Mouse (Mus musculus): ENCODE measurements around the gene Gm21885.

GRCm38 (mm10) chr11:94234380-94234779, 47.3 kb upstream of the Gm21885 start:
- TF ChIP-seq POLR2A (IDR thresholded peaks at IDR 0.05; ENCODE audit: extremely low read depth, insufficient read depth, low read length): no peak
- TF ChIP-seq CTCF (IDR thresholded peaks at IDR 0.05; ENCODE audit: extremely low read depth, insufficient read depth, low read length): no peak

All from cortical plate, adult 2 months (tissue).